Mouse (Mus musculus): ENCODE measurements around the gene Rps19bp1. TPM values are rescaled to one million over a fixed set of nuclear protein-coding genes. Genes with fewer than 3 reads are reported as not detected.

The Rps19bp1 gene
- polyA plus RNA-seq (2015; fragmentation: Nextera tagmentation; extraction: Ambion mirVana) = 74.9 and 79.6 TPM in 2 replicates

DNA sequence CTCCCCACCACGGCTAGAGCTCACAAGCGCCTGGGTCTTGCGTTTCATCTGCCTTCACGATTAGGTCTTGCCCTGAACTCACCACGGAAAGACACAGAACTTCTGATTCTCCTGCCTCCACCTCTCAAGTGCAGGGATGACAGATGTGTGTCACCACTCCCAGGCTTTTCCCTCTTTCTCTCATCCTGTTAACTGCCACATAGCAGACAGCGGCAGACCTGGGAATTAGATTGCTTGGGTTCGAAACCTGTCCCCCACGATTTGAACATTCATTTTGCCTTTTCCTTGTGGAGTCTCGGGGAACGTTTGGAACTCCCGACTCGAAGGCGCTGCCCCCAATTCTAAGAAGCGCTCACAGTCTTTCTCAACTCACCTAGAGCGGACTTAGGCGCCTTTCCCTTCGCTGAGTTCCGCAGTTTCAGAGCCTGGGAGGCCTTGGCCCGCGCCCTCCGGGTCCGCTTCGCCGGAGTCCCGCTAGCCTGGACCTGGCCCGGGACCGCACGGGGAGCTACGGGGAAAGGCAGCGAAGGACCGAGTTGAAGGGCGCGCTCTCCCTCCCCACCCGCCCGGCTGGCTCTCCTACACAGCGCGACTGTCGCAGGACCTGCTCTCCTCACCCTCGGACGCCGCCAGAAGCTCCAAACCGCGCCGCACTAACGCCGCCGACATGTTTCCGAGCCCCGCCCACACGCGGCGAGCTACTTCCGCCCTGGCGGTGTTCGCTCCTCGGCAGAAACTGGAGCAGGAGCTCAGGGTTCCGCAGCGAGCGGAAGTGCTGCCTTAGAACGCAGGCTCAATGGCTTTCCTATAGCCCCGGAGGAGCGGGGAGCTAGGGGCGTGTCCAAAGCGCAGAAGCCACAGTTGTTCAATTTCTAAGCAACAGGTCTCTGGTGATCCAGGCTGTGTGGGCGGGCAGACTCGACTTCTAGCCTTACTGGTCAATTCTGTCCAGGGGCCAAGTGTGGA, at the start of gene Rps19bp1:
Rps19bp1 (minus strand) TSS at position 706 of the 966 bp plus-strand sequence.
- Histone ChIP-seq H3K36me3 (ENCODE audit: control insufficient read depth, insufficient read depth, low read length) (peaks cover 5% of the 10 kb centered on the region; the same call in 1 of the 2 replicates), H3K4me1 (ENCODE audit: control insufficient read depth, insufficient read depth, low read length) (peaks cover 18% of the 10 kb centered on the region), H3K4me3 (ENCODE audit: low read depth, low read length) (peak within 1 kb of the TSS; percentile 83), H3K27ac (ENCODE audit: low read length) (peak within 1 kb of the TSS; percentile 73), H3K4me2 (ENCODE audit: low read length) (peak within 1 kb of the TSS; percentile 96), H3K9ac (ENCODE audit: low read depth, low read length) (peak within 1 kb of the TSS; percentile 86), H3K9me3 (replicated peaks; ENCODE audit: control insufficient read depth, low read length, poor library complexity, severe bottlenecking) (no peaks in the 10 kb centered on the region), H3K27me3 (ENCODE audit: control insufficient read depth, insufficient read depth, low read depth, low read length) (no peaks in the 10 kb centered on the region)
- 2% methylated on average over 64 of the region's 66 CpGs for WGBS
- peak; percentile 89 for ATAC-seq

DNA sequence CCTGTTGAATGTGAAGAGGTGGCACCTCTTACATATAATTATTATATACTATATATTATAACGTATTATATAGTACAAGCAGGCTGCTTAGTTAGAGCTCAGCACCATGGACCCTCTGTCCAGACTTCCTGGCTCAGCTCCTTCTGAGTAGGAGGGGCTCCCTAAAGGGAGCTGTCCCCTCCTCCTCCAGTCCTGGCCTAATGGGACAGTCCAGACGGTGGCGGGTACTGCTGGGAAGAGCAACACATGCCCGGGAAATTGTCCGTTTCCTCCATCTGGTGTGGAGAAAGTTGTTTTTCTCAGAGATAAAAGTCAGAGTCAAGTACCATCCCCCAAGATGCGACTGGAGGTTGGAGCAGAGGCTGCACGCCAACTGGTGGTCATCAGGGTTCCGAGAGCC, 42.0 kb upstream of the Rps19bp1 start:
- Histone ChIP-seq H3K27me3 (ENCODE audit: control insufficient read depth, insufficient read depth, low read depth, low read length) (no peaks in the 10 kb centered on the region), H3K9ac (ENCODE audit: low read depth, low read length) (no peak overlapping the region), H3K4me3 (ENCODE audit: low read depth, low read length) (no peak overlapping the region), H3K4me1 (ENCODE audit: control insufficient read depth, insufficient read depth, low read length) (no peaks in the 10 kb centered on the region), H3K27ac (ENCODE audit: low read length) (no peak overlapping the region), H3K36me3 (ENCODE audit: control insufficient read depth, insufficient read depth, low read length) (no peaks in the 10 kb centered on the region), H3K9me3 (replicated peaks; ENCODE audit: control insufficient read depth, low read length, poor library complexity, severe bottlenecking) (no peaks in the 10 kb centered on the region), H3K4me2 (ENCODE audit: low read length) (no peak overlapping the region)
- 67% methylated on average over 8 of the region's 8 CpGs for WGBS
- ATAC-seq = no peak

GRCm38 (mm10) chr15:80304188-80304587, 40.1 kb upstream of the Rps19bp1 start:
- no peaks in the 10 kb centered on the region for H3K4me1 ChIP-seq (ENCODE audit: control insufficient read depth, insufficient read depth, low read length)
- no peaks in the 10 kb centered on the region for H3K9me3 ChIP-seq (replicated peaks; ENCODE audit: control insufficient read depth, low read length, poor library complexity, severe bottlenecking)
- no peaks in the 10 kb centered on the region for H3K36me3 ChIP-seq (ENCODE audit: control insufficient read depth, insufficient read depth, low read length)
- H3K4me2 ChIP-seq (ENCODE audit: low read length) = no peak overlapping the region
- 69% methylated on average over 12 of the region's 12 CpGs for WGBS
- H3K4me3 ChIP-seq (ENCODE audit: low read depth, low read length) = no peak overlapping the region
- H3K27ac ChIP-seq (ENCODE audit: low read length) = no peak overlapping the region
- no peaks in the 10 kb centered on the region for H3K27me3 ChIP-seq (ENCODE audit: control insufficient read depth, insufficient read depth, low read depth, low read length)
- no peak overlapping the region for H3K9ac ChIP-seq (ENCODE audit: low read depth, low read length)
- ATAC-seq = no peak

DNA sequence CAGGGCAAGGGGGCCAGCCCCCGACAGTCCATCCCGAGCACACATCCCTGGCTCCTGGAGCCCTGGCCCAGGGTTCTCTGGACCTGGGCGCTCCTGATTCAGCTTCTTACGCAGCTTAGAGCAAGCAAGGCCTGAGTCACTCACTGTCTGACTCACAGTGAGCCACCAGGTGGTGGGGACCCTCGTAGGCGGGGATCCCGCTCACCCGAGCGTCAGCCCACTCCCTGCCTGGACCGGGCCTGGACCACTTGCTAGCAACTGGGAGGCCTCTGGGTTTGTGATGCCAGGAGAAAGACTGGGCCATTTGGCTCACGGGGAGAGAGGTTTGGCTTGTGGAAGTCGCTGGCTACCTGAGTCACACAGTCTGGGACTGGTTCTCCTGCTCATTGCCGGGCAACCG, 39.7 kb upstream of the Rps19bp1 start:
- 70% methylated on average over 14 of the region's 14 CpGs for WGBS
- Histone ChIP-seq H3K4me2 (ENCODE audit: low read length) (no peak overlapping the region), H3K9ac (ENCODE audit: low read depth, low read length) (no peak overlapping the region), H3K9me3 (replicated peaks; ENCODE audit: control insufficient read depth, low read length, poor library complexity, severe bottlenecking) (no peaks in the 10 kb centered on the region), H3K36me3 (ENCODE audit: control insufficient read depth, insufficient read depth, low read length) (no peaks in the 10 kb centered on the region), H3K27me3 (ENCODE audit: control insufficient read depth, insufficient read depth, low read depth, low read length) (no peaks in the 10 kb centered on the region), H3K27ac (ENCODE audit: low read length) (no peak overlapping the region), H3K4me1 (ENCODE audit: control insufficient read depth, insufficient read depth, low read length) (no peaks in the 10 kb centered on the region), H3K4me3 (ENCODE audit: low read depth, low read length) (no peak overlapping the region)
- no peak for ATAC-seq

DNA sequence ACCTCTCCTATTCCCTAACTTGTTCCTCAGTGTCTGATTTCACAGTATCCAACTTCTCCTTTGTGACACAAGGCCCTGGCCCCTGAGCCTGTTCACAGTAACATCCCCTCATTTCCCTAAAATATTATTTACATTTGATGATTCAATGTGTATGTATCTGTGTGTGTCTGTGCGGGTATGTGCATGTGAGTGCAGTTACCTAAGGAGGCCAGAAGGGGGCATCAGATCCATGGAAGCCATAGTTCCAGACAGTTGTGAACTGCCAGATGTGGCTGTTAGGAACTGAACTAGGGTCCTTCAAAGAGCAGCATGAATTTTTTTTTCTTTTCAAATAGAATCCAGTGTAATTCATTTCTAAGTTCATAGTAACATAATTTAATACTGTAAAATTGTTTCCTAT, 33.0 kb upstream of the Rps19bp1 start:
- H3K4me3 ChIP-seq (ENCODE audit: low read depth, low read length) = no peak overlapping the region
- no peaks in the 10 kb centered on the region; the same call in 1 of the 2 replicates for H3K36me3 ChIP-seq (ENCODE audit: control insufficient read depth, insufficient read depth, low read length)
- H3K27ac ChIP-seq (ENCODE audit: low read length) = no peak overlapping the region
- H3K9ac ChIP-seq (ENCODE audit: low read depth, low read length) = no peak overlapping the region
- H3K4me1 ChIP-seq (ENCODE audit: control insufficient read depth, insufficient read depth, low read length) = no peaks in the 10 kb centered on the region
- 95% methylated on average over 1 of the region's 1 CpGs for WGBS
- no peak for ATAC-seq
- H3K4me2 ChIP-seq (ENCODE audit: low read length) = no peak overlapping the region
- no peaks in the 10 kb centered on the region for H3K9me3 ChIP-seq (replicated peaks; ENCODE audit: control insufficient read depth, low read length, poor library complexity, severe bottlenecking)
- H3K27me3 ChIP-seq (ENCODE audit: control insufficient read depth, insufficient read depth, low read depth, low read length) = no peaks in the 10 kb centered on the region

GRCm38 (mm10) chr15:80289436-80289835, 25.3 kb upstream of the Rps19bp1 start:
- H3K27me3 ChIP-seq (ENCODE audit: control insufficient read depth, insufficient read depth, low read depth, low read length) = peaks cover 24% of the 10 kb centered on the region
- peak overlapping the region; percentile 76 for H3K4me2 ChIP-seq (ENCODE audit: low read length)
- H3K9ac ChIP-seq (ENCODE audit: low read depth, low read length) = no peak overlapping the region
- 13% methylated on average over 10 of the region's 10 CpGs for WGBS
- ATAC-seq = no peak
- H3K9me3 ChIP-seq (replicated peaks; ENCODE audit: control insufficient read depth, low read length, poor library complexity, severe bottlenecking) = no peaks in the 10 kb centered on the region
- no peaks in the 10 kb centered on the region for H3K36me3 ChIP-seq (ENCODE audit: control insufficient read depth, insufficient read depth, low read length)
- H3K4me1 ChIP-seq (ENCODE audit: control insufficient read depth, insufficient read depth, low read length) = peaks cover 18% of the 10 kb centered on the region
- H3K4me3 ChIP-seq (ENCODE audit: low read depth, low read length) = no peak overlapping the region
- H3K27ac ChIP-seq (ENCODE audit: low read length) = no peak overlapping the region

DNA sequence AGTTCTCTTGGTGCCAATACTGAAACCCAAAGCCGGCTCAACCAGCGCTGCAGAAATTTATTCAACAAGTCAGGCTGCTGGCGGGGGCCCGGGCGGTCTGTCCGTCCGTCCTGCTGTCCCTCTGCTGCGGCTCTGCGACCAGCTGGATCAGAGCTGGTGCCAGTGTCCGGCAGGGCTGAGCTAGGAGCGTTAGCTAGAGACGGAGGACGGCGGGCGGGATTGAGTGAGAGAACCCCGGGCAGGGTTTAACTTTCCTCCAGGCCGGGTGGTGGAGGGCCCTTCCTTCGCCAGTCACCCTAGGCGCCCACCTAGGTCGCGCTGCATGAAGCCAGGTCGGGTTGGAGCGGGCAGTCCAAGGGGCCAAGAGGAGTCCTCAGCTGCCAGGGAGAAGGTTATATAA, 23.9 kb upstream of the Rps19bp1 start:
- Histone ChIP-seq H3K4me2 (ENCODE audit: low read length) (peak overlapping the region; percentile 76), H3K27me3 (ENCODE audit: control insufficient read depth, insufficient read depth, low read depth, low read length) (peaks cover 24% of the 10 kb centered on the region), H3K27ac (ENCODE audit: low read length) (peak overlapping the region; percentile 2), H3K36me3 (ENCODE audit: control insufficient read depth, insufficient read depth, low read length) (no peaks in the 10 kb centered on the region), H3K4me3 (ENCODE audit: low read depth, low read length) (peak overlapping the region; percentile 74), H3K4me1 (ENCODE audit: control insufficient read depth, insufficient read depth, low read length) (peaks cover 18% of the 10 kb centered on the region), H3K9me3 (replicated peaks; ENCODE audit: control insufficient read depth, low read length, poor library complexity, severe bottlenecking) (no peaks in the 10 kb centered on the region), H3K9ac (ENCODE audit: low read depth, low read length) (peak overlapping the region; percentile 82)
- WGBS = 0% methylated on average over 23 of the region's 23 CpGs
- ATAC-seq = 0 out of 2 replicates have a peak, but pooled peaks have one; percentile 18

DNA sequence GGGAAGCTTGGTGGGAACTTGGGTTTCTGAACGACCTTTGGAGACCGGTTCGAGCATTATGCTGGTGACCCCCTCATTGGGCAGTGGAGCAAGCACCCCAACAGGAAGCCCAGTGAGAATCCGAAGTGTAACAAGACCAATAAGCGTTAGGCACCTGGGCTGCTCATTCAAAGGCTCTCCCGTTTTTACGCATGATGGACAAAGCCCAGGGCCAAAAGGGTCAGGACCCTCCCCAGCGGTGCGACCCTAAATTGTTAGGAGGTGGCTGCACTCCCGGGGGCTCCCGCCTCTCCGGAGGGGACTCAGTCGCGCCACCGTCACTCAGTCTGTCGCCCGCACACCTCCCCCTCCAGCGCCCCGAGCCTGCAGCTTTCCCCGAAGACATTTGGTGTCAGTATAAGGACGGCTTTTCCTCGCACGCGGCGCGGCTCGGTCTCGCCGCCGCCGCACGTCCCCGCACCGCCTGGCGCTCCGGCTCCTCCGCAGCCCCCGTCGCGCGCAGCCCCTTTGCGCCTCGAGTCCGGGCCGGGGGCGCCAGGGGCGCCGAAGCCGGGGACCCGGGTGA, 22.8 kb upstream of the Rps19bp1 start, which contains the start of gene Cacna1i:
Cacna1i (plus strand) TSS at position 388 of the 565 bp plus-strand sequence.
- Histone ChIP-seq H3K4me1 (ENCODE audit: control insufficient read depth, insufficient read depth, low read length) (peaks cover 18% of the 10 kb centered on the region), H3K36me3 (ENCODE audit: control insufficient read depth, insufficient read depth, low read length) (no peaks in the 10 kb centered on the region), H3K4me3 (ENCODE audit: low read depth, low read length) (peak within 1 kb of the TSS; percentile 74), H3K9ac (ENCODE audit: low read depth, low read length) (peak within 1 kb of the TSS; percentile 82), H3K4me2 (ENCODE audit: low read length) (peak within 1 kb of the TSS; percentile 76), H3K27me3 (ENCODE audit: control insufficient read depth, insufficient read depth, low read depth, low read length) (peaks cover 24% of the 10 kb centered on the region), H3K9me3 (replicated peaks; ENCODE audit: control insufficient read depth, low read length, poor library complexity, severe bottlenecking) (no peaks in the 10 kb centered on the region), H3K27ac (ENCODE audit: low read length) (peak within 1 kb of the TSS; percentile 58)
- ATAC-seq = peak; percentile 85
- WGBS = 1% methylated on average over 38 of the region's 50 CpGs

DNA sequence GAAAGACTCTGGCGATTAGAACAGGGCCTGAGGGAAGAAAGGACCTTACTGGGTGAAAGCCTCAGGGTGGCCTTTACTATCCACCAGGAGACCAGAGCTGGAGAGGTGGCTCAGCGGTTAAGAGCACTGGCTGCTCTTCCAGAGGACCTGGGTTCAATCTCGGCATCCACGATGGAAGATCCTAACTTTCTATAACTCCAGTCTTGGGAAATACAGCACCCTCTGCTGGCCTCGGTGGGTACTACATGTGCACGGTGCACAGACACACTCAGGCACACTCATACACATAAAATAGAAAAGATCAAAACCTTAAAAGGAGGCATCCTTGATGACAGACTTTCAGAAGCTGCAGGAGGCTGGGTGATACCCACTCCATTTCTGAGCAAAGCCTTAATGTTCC, 16.5 kb upstream of the Rps19bp1 start:
- ATAC-seq = no peak
- Histone ChIP-seq H3K4me1 (ENCODE audit: control insufficient read depth, insufficient read depth, low read length) (no peaks in the 10 kb centered on the region), H3K4me3 (ENCODE audit: low read depth, low read length) (no peak overlapping the region), H3K9me3 (replicated peaks; ENCODE audit: control insufficient read depth, low read length, poor library complexity, severe bottlenecking) (no peaks in the 10 kb centered on the region), H3K4me2 (ENCODE audit: low read length) (no peak overlapping the region), H3K27me3 (ENCODE audit: control insufficient read depth, insufficient read depth, low read depth, low read length) (peaks cover 9% of the 10 kb centered on the region), H3K27ac (ENCODE audit: low read length) (no peak overlapping the region), H3K36me3 (ENCODE audit: control insufficient read depth, insufficient read depth, low read length) (no peaks in the 10 kb centered on the region), H3K9ac (ENCODE audit: low read depth, low read length) (no peak overlapping the region)
- 15% methylated on average over 6 of the region's 6 CpGs for WGBS

All from midbrain, embryonic 16.5 days (tissue).